Mouse (Mus musculus): ENCODE measurements at regions not wholly inside any gene's neighbourhood (a gene's known extent, or its start where the extent isn't known, plus 50 kb on each side); places are given as distances from the start of the nearest gene placed in this dataset.

- no peak for DNase-seq (ENCODE audit: low read depth)
Measured at GRCm38 (mm10) chrX:11387200-11387940, 59.7 kb downstream of the H2al1j start.

DNA sequence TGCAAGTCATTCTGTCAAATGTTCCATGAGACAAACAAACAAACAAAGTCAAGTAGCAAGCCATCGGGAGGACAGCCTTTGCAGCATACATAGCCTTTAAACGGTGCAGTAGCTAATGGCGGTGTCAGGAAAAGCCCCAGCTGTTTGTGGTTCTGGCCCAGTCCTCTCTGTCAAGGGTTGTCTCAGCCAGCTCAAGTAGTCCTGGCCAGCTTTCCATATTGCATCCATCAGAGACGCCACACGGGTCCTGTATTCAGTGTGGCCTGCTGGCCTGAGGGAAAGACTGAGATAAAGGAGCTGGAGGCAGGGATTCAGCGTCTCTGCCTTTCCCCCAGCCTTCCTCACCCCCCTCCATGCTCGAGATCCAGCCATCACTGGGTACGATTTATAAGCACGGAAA, 61.2 kb downstream of the H2al1j start:
- no peak for DNase-seq (ENCODE audit: low read depth)

DNA sequence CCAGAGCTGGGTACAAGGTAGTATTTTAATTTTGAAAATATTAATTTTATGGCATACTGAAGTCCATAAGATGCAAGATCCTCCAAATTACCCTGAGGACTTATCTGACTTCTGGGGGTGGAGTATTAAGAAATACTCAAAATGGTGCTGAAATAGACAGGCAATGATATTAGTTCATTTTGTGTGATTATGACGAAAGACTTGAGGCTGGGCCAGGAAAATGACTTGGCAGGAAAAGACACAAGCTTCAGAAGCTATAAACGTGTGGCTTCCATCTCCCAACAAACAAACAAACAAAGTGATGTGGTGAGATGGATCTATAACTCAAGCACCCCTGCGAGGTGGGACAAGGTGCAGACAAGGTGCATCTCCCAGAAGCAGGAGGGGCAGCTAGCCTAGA, 72.8 kb downstream of the H2al1j start:
- DNase-seq (ENCODE audit: low read depth): no peak

- peak; percentile 1 for DNase-seq (ENCODE audit: low read depth)
Measured at GRCm38 (mm10) chrX:11404369-11404768, 76.7 kb downstream of the H2al1j start.

DNA sequence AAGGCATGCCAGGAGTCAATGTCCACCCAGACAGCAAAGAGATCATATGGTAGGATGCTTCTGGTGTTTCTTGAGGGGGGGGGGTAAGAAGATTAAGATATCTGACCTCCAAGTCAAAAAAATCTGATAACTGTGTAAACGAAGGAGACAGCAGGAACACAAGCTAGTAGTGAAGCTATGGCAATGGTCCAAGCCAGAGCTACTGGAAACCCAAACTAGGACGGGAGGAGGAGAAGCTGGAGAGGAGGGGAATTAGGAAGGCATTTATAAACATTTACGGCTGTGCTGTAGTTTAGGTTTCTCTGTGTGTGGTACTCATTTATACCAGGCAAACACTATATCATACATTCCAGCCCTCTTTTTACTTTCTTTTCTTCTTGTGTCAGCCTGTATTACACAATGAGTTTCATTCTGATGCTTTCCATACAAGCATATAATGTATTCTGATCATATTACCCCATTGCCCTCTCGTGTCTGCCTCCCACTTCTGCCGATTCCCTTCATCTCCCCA, 84.7 kb downstream of the H2al1j start:
- DNase-seq (ENCODE audit: low read depth): no peak

GRCm38 (mm10) chrX:11415662-11416061, 88.0 kb downstream of the H2al1j start:
- no peak for DNase-seq (ENCODE audit: low read depth)

- DNase-seq (ENCODE audit: low read depth): no peak
Measured at GRCm38 (mm10) chrX:11416510-11416909, 88.9 kb downstream of the H2al1j start.

DNA sequence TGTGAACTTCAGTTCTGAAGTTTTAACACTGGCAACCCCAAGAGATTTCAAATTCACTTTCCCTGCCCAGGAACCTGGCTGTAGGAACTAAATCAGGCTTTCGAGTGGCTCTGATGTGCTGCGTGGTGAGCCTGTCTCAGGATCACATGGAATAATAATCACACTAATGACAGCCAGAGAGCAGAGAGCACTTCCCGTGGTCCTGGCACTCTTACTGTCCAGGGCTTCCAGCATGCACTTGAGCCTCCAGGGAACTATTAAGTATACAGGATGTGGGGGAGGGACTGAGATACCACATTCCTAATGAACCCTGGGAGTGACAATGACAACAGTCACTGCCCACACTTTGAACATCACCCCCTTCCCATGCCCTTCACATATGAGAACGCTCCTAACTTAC, 90.2 kb downstream of the H2al1j start:
- DNase-seq (ENCODE audit: low read depth): no peak

DNA sequence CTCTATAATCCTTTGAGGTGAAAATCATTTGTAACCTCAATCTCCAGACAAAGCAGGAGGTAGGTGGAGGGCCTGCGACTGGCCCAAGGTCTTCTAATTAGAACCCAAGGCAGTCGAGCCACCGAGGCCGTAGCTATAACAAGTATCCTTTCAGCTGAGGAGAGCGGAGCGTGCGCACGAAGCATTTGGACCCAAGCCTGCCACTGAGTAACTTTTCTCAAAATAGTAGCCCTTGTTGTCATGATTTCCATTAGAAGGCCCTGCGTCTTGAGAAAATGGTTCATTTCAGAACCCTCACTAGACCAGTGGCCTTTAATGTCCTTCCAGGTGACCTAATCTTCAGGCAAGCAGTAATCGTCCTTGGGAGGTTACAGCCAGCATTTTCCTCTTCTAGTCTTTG, 90.6 kb downstream of the H2al1j start:
- no peak for DNase-seq (ENCODE audit: low read depth)

GRCm38 (mm10) chrX:11419162-11419631, 91.6 kb downstream of the H2al1j start:
- no peak for DNase-seq (ENCODE audit: low read depth)

DNA sequence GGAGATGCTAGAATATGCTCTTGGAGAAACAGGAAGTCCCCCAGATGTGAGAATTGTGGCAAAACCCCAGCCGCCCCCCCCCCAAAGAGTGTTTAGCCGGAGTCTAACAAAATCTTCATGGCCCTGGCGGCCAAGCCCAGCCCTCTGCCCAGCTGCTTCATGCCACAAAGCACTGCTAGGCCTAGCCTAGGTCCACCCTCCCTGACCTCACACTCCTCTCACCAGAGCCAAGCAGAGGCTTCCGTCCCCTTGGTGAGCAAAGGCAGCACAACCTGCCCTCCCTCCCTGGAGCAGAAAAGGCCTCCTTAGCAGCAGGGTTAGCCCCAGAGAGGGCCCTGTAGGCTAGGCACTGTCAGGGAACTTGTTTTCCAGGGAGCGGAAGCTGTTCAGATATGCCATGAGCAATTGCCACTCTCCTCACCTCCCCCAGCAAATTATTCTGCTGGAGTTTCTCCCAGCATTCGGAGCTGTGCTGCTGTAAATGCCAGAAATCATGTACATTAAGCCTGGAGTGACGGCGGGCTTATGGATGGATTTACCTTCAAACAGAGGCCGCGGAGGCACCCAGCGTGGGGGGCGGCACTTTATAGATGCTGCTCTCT, 104.9 kb downstream of the H2al1j start:
- no peak for DNase-seq (ENCODE audit: low read depth)

DNA sequence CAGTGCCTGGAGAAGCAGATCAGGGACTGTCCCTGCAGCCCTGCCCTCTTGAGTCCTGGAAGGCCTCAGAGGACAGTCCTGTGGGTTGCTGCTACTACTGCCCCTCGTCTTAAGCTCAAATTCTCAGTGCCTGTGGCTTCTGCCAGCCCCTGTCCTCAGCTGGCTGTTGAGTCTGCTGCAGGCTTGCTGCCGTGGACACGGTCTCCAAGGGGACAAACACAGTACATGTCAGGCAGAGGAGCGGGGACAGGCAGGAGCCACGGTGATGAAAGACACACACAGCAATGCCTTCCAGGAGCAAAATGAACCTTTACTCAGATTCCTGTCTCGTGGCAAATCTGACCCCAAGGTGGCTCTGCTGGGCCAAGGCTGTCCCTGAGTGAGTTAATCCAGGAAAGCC, 107.7 kb downstream of the H2al1j start:
- DNase-seq (ENCODE audit: low read depth): no peak

DNA sequence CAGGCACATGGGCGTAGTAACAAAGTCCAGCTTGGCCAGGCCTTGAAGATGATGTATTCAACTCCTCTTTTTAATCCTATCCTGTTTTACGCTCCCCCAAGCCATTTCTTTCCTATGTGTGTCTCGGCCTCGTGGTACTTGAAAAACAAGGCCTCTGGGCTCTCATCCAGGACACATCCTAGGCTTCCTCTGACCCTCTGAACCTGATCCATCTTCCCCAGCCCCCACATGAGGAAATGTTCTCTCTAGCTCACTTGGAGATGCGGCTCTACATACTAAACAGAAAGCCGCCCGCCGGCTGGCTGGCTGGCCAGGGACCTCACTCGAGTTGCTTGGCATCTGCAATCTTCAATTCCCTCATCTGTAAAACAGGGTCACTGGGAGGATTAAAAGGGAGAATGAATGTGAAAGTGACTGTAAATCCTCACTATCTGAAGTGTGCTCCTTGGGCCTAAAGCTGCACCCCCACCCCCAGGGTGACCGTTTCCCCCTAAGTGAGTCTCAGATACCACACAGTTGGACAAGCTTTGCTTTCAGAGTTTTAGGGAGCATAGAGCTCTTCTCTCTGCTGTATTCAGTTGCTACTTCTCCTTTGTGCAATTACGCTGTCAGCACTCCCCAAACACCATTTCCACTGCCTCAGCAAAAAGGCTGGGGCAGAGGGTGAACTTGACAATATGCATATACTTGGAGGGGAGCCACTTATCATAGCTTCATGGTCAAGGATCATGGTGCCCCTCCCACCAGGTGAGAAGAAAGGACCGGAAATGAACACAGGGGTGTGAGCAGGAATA, 109.7 kb downstream of the H2al1j start:
- DNase-seq (ENCODE audit: low read depth): no peak

- DNase-seq (ENCODE audit: low read depth): no peak
Measured at GRCm38 (mm10) chrX:11443543-11443942, 115.9 kb downstream of the H2al1j start.

GRCm38 (mm10) chrX:11444261-11444725, 116.7 kb downstream of the H2al1j start:
- DNase-seq (ENCODE audit: low read depth): no peak

- no peak for DNase-seq (ENCODE audit: low read depth)
Measured at GRCm38 (mm10) chrX:11448711-11449110, 121.1 kb downstream of the H2al1j start.

GRCm38 (mm10) chrX:11458521-11458920, 130.9 kb downstream of the H2al1j start:
- DNase-seq (ENCODE audit: low read depth): no peak

DNA sequence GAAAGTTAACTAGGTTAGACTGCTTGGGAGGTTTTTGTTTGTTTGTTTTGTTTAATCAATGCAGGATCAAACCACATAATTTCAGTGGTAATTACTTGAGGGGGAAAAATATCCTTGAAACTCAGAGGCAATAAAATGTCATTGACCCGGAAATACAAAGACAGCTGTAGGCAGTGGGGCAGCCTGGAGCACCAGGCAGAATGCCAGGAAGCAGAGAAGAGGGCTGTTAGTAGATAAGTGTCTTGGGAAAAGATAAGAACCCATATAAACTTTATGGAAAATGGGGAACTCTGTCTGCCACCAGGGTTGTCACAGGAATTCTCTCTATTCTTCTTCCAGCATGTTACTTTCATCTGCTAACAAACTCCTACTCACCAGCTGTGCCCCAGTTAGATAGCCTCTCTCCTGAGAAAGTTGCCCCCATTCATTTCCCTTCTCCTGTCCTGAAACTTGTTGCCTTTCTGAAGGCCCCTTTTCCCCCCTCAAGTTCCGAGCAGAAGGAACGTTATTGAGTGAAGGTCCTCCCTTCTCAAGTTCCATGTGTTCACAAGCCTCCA, 136.4 kb downstream of the H2al1j start:
- no peak for DNase-seq (ENCODE audit: low read depth)

- DNase-seq (ENCODE audit: low read depth): no peak
Measured at GRCm38 (mm10) chrX:11466191-11466590, 138.6 kb downstream of the H2al1j start.

- no peak for DNase-seq (ENCODE audit: low read depth)
Measured at GRCm38 (mm10) chrX:11479696-11480339, 152.2 kb downstream of the H2al1j start.

GRCm38 (mm10) chrX:11482141-11482540, 154.5 kb downstream of the H2al1j start:
- DNase-seq (ENCODE audit: low read depth): no peak

- peak; percentile 46 for DNase-seq (ENCODE audit: low read depth)
Measured at GRCm38 (mm10) chrX:11486588-11486987, 159.0 kb downstream of the H2al1j start.

All from NIH3T3 (cell line).